Mouse (Mus musculus): ENCODE measurements around the gene Olfr1390.
"Not testable (repeated sequence)": the region's sequence is repeated elsewhere in the genome, so short reads cannot be mapped to it uniquely, and the experiment has no call there.

Gene Olfr1390

GRCm38 (mm10) chr11:49334888-49335287, at the start of gene Olfr1390:
TSS of gene Olfr1390 (plus strand) at chr11:49335188.
- no peak for DNase-seq (ENCODE audit: low read depth, low spot score)

- DNase-seq (ENCODE audit: low read depth, low spot score) = no peak
Observed at GRCm38 (mm10) chr11:49287251-49287650, 47.7 kb upstream of the Olfr1390 start.

- no peak for DNase-seq (ENCODE audit: low read depth, low spot score)
Observed at GRCm38 (mm10) chr11:49292777-49293176, 42.2 kb upstream of the Olfr1390 start.

- DNase-seq (ENCODE audit: low read depth, low spot score) = no peak
Observed at GRCm38 (mm10) chr11:49304441-49304840, 30.5 kb upstream of the Olfr1390 start, which contains the start of gene Olfr10. TSS of gene Olfr10 (plus strand) at chr11:49304741.

GRCm38 (mm10) chr11:49308547-49308946, 26.4 kb upstream of the Olfr1390 start:
- DNase-seq (ENCODE audit: low read depth, low spot score) = not testable (repeated sequence)

- no peak for DNase-seq (ENCODE audit: low read depth, low spot score)
Observed at GRCm38 (mm10) chr11:49322442-49322841, 12.5 kb upstream of the Olfr1390 start, which contains the start of gene Olfr1391. TSS of gene Olfr1391 (plus strand) at chr11:49322742.

GRCm38 (mm10) chr11:49326726-49327125, 8.3 kb upstream of the Olfr1390 start:
- no peak for DNase-seq (ENCODE audit: low read depth, low spot score)

GRCm38 (mm10) chr11:49329686-49330085, 5.3 kb upstream of the Olfr1390 start:
- no peak for DNase-seq (ENCODE audit: low read depth, low spot score)

GRCm38 (mm10) chr11:49337150-49337832, 2.3 kb downstream of the Olfr1390 start:
- DNase-seq (ENCODE audit: low read depth, low spot score) = no peak

- no peak for DNase-seq (ENCODE audit: low read depth, low spot score)
Observed at GRCm38 (mm10) chr11:49383133-49383532, 48.1 kb downstream of the Olfr1390 start.

- DNase-seq (ENCODE audit: low read depth, low spot score) = not testable (repeated sequence)
Observed at GRCm38 (mm10) chr11:49386118-49386517, 51.1 kb downstream of the Olfr1390 start.
